Mouse (Mus musculus) olfactory bulb, adult 2 months (tissue): ENCODE results near the gene Dennd1a. TPM values are rescaled to one million over a fixed set of nuclear protein-coding genes. Genes with fewer than 3 reads are reported as not detected.

Experiments used
- H3K27ac ChIP-seq: fragments of 200-500 bp; 2 replicates; pipeline ENCODE4 v1.5.1; 2012; ENCODE audit warnings: low read depth, low read length; ENCODE audit not compliant: insufficient read depth
- H3K4me1 ChIP-seq: fragments of 200-500 bp; 2 replicates; pipeline ENCODE4 v1.6.1; 2012; ENCODE audit warnings: low read length; ENCODE audit not compliant: control insufficient read depth, insufficient read depth
- H3K4me3 ChIP-seq: fragments of 200-500 bp; 2 replicates; pipeline ENCODE4 v1.5.1; 2012; ENCODE audit warnings: mild to moderate bottlenecking, low read depth, low read length, moderate library complexity; ENCODE audit not compliant: insufficient read depth
- CTCF ChIP-seq: fragments of 200-500 bp; IDR thresholded peaks from 2 replicates; pipeline ENCODE4 v1.5.1; 2012; ENCODE audit warnings: low read depth, mild to moderate bottlenecking, low read length, moderate library complexity; ENCODE audit not compliant: insufficient read depth
- POLR2A ChIP-seq: fragments of 200-500 bp; IDR thresholded peaks from 2 replicates; pipeline ENCODE4 v1.6.1; 2012; ENCODE audit warnings: mild to moderate bottlenecking, low read depth, low read length, moderate library complexity; ENCODE audit not compliant: insufficient read depth
- WGBS: fragments of 180-500 bp; shearing (Covaris S2); methylation state at CpG from one replicate; pipeline ENCODE4 v1.1.7; 2018; 5-methylcytosine and 5-hydroxymethylcytosine counted together
- polyA plus RNA-seq: library from polyadenylated mRNA; stranded (reverse); fragments of >200 nt; gene quantifications from 2 replicates; pipeline ENCODE4 v1.2.4, GENCODE M21; 2012; ENCODE audit warnings: low replicate concordance; ENCODE audit not compliant: missing spikeins, insufficient read depth, insufficient read length

Gene Dennd1a
- polyA plus RNA-seq, 1 experiment: not detected

DNA sequence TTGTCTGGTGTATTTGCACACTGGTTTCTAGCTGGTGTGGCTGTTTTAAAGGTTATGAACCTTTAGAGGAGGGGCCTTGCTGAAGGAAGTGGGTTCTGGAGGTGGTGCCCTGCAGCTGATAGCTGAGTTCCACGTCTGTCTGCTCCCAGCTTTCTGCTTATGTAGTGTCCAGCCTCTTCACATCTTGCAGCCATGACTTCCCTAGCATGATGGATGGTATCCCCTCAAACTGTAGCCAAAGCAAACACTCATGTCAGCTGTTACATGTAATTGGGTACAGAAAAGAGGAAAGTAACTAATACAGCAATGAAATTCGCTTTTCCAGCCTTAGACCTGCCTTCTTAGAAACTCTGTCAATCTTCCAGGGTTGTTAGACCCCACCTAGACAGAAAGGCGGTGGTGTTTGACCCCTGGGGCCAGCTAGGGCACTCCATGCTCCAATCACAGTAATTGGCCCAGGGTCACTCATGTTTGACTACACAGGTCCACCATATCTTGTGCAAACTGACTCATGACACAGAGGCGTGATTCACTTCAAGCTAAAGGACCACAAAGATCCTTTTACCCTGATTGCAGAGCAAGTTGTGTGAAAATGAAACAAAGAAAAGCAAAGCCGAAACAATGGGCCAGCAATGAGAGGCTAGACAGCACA lies 405.8 kb downstream of the Dennd1a start:
- TF ChIP-seq CTCF (no peak), POLR2A (no peak)
- 93% methylated on average over 5 of the region's 5 CpGs for WGBS
- Histone ChIP-seq H3K4me1 (no peaks in the 10 kb centered on the region), H3K27ac (no peak overlapping the region), H3K4me3 (no peak overlapping the region)

DNA sequence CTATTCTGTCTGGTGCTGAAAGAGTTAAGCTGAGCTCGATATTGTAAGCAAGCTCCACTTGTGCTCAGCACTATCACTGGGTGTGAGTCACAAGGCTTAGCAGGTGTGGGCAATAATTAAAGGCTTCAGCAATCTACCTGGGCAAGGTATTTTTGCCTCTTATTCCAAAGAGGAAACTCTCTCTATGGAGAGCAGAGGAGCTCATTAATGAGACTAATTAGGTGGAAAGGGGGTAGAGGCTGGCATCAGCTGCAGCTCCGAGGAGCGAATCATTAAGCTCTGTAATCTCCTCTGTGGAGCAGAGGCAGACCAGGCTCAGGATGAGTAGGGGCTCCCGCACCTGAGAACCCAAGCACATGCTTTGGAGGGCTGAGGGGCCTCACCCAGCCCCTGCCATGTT lies 407.5 kb downstream of the Dennd1a start:
- TF ChIP-seq POLR2A: no peak
- TF ChIP-seq CTCF: no peak
- 21% methylated on average over 4 of the region's 4 CpGs for WGBS
- Histone ChIP-seq H3K4me1 (no peaks in the 10 kb centered on the region), H3K27ac (no peak overlapping the region), H3K4me3 (no peak overlapping the region)

DNA sequence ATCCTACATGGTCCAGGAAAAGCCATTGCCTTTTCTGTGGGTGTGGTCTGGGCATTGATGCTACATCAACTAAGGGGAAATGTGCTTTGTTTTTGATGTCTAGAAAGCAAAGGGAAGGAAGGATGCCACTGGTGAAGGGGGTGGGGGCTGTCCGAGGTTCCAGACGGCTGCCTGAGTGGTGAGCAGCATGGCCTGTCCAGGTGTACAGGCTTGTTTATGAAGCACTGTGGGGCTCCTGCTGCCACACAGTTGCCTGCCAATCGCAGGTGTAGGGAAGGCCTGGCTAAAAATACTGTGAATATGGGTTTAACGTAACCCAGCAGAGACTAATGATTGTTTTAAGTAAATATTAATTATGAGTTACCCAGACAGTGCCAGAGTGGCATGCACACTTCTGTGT lies 414.4 kb downstream of the Dennd1a start:
- Histone ChIP-seq H3K4me3 (no peak overlapping the region), H3K4me1 (no peaks in the 10 kb centered on the region), H3K27ac (no peak overlapping the region)
- TF ChIP-seq CTCF: no peak
- no peak for TF ChIP-seq POLR2A
- 80% methylated on average over 4 of the region's 4 CpGs for WGBS

GRCm38 (mm10) chr2:37869628-37870027 lies 417.6 kb downstream of the Dennd1a start:
- no peak for TF ChIP-seq CTCF
- no peak for TF ChIP-seq POLR2A
- 33% methylated on average over 6 of the region's 6 CpGs for WGBS
- H3K4me3 ChIP-seq: no peak overlapping the region
- no peaks in the 10 kb centered on the region for H3K4me1 ChIP-seq
- H3K27ac ChIP-seq: no peak overlapping the region

DNA sequence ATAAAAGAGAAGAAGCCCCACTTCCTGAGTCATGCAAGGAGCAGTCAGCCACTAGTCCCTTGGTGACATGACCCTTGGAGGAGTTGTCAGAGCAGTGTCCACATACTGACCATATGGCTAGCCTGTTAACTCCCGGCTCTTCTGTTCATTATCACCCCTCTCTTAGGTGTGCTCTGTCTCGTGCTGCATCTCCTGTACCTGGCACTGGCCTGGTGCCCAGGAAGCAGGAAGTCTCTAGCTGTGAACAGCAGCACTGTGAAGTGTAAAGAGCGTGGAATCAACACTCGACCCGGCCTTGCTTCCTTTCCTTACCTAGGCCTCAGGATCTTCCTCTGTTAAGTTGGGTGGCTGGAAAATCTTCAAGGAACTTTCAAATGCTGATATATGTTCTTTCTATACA lies 419.8 kb downstream of the Dennd1a start:
- no peak overlapping the region for H3K4me3 ChIP-seq
- 89% methylated on average over 5 of the region's 5 CpGs for WGBS
- H3K27ac ChIP-seq: no peak overlapping the region
- H3K4me1 ChIP-seq: no peaks in the 10 kb centered on the region
- no peak for TF ChIP-seq CTCF
- no peak for TF ChIP-seq POLR2A

DNA sequence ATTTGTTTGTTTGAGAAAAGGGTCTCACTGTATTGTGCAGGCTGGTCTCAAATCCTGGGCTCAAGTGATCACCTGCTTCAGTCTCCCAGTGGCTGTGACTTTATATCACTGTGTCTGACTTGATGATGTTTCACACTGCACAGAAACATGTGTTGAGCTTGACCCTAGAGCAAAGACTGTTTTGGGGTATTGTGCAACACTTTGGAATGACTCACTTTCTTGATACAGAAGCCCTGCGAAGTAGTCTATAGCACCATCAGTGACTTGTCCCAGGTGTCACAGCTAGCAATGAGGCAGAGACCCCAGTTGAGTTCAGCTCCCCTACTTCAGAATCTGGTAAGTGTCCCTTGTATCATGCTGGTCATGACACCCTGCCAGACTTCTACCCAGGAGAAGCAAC lies 429.7 kb downstream of the Dennd1a start:
- 97% methylated on average over 1 of the region's 1 CpGs for WGBS
- Histone ChIP-seq H3K4me3 (no peak overlapping the region), H3K27ac (no peak overlapping the region), H3K4me1 (no peaks in the 10 kb centered on the region)
- no peak for TF ChIP-seq CTCF
- TF ChIP-seq POLR2A: no peak

DNA sequence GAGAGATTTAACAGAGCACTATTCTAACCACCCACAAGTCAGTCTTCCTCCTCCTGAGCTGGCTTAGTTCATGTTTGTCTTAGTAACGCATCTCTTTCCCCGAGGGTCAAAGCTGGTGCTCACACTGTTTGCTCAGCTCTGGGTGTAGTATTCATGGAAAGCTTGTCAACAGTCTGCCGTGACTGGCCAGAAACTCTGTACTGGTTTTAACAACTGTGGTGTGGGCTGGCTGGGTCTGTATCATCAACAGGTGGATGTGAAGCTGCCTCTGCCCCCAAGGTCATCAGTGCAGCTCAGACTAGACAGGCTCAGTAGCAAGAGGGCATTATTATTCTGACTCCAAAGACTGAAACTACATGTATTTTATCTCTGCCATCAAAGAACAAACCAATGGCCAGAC lies 430.2 kb downstream of the Dennd1a start:
- H3K27ac ChIP-seq: no peak overlapping the region
- H3K4me3 ChIP-seq: no peak overlapping the region
- TF ChIP-seq CTCF: no peak
- TF ChIP-seq POLR2A: no peak
- 88% methylated on average over 3 of the region's 3 CpGs for WGBS
- H3K4me1 ChIP-seq: no peaks in the 10 kb centered on the region

DNA sequence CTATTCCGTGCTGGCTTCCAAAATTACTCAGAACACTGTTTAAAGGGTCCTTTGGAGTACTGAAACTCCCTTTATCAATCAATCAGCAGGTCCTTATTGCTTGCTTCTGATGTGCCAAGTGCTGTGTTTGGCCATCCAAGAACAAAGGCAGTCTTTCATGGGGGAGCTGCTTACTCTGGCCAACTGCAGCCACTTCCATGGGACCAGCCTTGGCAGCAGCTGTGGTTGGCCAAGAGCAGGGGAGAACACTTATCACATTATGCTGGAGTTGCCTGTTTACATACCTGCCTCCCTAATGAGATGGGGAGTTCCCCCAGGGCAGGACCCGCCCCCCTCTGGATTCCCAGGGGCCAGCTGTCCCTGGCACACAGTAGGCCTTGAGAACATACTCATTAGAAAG lies 432.0 kb downstream of the Dennd1a start:
- Histone ChIP-seq H3K27ac (no peak overlapping the region), H3K4me1 (no peaks in the 10 kb centered on the region), H3K4me3 (no peak overlapping the region)
- TF ChIP-seq CTCF (no peak), POLR2A (no peak)
- WGBS: 58% methylated on average over 2 of the region's 2 CpGs

DNA sequence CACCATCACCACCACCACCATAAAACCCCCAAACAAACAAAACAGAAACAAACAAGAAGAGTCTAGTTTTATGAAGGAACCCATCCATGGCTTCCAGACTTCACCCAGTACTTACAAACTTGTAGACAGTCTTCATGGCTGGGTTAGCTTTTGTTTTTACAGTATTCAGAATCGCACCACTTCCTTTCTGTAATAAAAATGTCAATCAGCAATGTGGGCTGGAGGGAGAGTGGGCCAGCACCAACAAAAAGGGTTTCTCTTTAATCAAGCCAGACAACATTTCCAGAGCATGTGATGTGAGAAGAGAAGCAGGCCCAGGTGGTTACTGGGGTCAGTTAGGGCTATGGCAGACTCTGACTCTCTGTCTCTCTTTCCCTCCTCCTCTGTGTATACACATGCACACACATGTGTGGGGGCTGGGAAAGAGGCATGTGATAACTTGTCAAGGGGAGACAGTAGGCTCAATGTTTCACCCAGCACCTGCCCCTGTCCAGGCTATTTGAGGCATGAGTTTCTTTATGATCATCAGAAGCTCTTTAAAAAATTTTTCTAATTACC lies 433.2 kb downstream of the Dennd1a start:
- 61% methylated on average over 1 of the region's 1 CpGs for whole genome bisulfite sequencing
- Histone ChIP-seq H3K4me3 (no peak overlapping the region), H3K27ac (no peak overlapping the region), H3K4me1 (no peaks in the 10 kb centered on the region)
- TF ChIP-seq CTCF (no peak), POLR2A (no peak)

- H3K4me1 ChIP-seq: no peaks in the 10 kb centered on the region
- TF ChIP-seq POLR2A: no peak
- no peak for TF ChIP-seq CTCF
- WGBS: 100% methylated on average over 1 of the region's 1 CpGs
- no peak overlapping the region for H3K27ac ChIP-seq
- H3K4me3 ChIP-seq: no peak overlapping the region
Observed at GRCm38 (mm10) chr2:37850626-37851025, 436.6 kb downstream of the Dennd1a start.
